Mouse (Mus musculus): ENCODE data around the gene Aph1c.
"Not testable (repeated sequence)": the region's sequence is repeated elsewhere in the genome, so short reads cannot be mapped to it uniquely, and the experiment has no call there.

The Aph1c gene

DNA sequence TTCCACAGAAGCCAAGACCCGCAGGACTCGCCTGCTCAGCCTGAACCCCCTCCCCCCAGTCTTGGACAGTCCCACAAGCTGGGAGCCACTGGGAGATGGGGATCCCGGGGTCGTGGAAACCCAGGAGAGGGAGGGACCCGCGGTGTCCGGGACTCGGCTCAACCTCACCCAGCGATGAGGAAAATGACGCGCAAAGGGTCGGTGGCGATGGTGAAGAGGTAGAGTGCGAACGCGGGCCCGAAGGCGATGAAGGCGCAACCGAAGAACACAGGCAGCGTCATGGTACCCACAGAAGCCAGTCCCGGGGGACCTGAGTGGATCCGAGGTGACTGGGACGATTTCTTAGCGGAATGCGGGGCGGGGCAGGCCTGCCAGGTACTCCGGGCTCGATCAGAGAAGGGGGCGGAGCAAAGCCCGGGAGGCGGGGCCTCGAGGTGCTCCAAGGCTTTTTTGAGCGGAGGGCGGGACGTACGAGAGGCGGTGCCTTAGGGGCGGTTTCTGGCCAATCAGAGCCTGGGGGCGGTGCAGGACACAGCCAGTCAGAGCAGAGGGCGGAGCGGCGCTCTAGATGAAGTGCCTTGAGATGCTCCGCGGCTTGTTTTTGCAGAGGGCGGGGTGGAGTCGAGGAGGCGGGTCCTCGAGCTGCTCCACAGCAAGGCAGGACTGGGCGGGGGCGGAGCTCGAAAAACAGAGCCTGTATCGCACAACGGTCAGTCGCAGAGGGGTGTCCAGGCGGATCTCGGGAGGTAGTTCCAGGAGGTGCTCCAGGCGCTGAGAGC lies at the start of gene Aph1c:
Gene Aph1c (minus strand): TSS at position 409 of the 779 bp plus-strand sequence.
- peak; percentile 99 for DNase-seq (ENCODE audit: low read depth)

DNA sequence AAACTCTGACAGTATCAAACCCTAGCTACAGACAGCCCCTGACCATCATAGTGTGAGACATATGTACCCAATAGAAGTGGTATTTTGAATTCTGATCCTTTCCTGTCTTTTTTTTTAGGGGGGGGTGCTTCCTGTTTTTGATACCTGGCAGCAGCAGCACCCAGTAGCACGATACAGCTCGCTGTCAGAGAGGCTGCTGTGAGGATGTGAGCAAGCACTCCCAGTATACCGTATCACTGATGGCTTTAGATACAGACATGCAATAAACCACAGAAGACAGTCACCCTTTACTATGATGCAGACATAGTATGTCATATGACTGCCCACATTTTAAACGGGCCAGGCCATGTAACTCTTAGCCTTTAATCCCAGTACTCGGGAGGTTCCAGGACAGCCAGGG lies 49.0 kb upstream of the Aph1c start:
- DNase-seq (ENCODE audit: low read depth) = no peak

DNA sequence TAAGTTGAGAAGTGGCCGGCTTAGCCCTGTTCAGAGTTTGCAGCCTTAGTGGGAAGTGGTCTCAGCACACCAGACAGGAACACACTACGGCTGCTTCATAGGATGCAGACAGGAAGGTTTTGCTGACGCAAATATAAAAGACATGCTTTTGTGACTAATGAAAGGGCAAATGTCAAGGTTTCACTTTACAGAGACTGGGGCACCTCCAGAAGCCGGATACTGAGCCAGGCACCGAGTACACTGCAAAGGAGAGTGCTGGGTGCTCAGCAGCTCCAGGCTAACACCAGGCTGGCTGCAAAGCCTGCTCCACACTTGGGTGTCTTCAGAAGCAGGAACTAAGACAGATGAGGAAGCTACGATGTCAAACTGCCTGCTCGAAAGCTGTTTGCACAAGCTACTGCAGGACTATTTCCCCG lies 47.9 kb upstream of the Aph1c start:
- no peak for DNase-seq (ENCODE audit: low read depth)

DNA sequence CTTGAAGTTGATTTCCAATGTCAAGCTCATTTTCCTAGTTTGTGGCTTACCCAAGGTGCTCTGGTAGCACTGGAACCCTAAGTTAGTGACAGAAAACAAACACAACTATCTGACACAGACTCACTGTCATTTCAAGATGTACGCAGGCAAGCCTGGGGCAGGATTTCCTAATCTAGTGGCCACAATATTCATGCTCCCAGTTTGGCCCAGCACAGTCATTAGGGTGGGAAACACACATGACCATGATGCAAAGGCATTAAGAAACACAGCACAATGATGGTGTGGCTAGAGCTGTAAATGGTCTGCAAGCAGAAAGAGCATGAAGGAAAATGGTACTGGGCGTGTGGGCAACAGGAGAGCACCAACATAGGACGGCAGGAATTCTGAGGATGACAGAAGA lies 47.3 kb upstream of the Aph1c start:
- DNase-seq (ENCODE audit: low read depth) = no peak

DNA sequence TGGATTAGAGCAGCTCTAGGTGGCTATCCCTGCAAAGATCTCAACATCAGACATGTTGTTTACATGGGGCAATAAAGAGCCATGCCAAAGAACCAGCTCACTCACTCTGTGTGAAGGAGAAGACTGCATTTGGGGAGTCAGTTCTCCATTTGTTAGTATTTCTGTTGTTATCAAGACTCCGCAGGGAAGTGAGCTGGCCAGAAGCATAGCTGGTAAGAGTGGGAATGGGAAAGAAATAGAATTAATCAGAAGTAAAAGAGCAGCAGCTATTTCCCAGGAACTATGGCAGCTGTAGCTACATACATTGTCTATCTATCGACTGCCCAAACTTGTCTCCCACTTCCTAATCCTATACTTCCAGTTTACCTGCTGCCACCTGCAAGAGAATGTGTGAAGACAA lies 46.2 kb upstream of the Aph1c start:
- no peak for DNase-seq (ENCODE audit: low read depth)

DNA sequence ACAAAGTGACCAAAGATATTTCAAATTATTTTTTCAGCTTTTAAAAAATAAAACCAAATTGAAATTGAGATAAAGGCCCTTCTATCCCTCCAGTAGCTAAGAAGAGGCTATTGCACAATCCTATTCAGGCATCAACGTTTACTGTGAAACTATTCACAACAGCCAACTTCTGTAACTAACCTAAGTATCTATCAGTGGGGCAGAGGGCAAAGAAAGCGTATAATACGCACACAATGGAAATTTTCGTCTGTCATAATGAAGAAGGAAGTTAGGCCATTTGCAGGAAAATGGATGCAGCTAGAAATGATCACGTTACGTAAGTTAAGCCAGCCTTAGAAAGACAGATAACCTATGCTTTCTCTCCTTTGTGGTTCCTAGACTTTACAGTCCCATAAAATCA lies 45.0 kb upstream of the Aph1c start:
- DNase-seq (ENCODE audit: low read depth) = no peak

DNA sequence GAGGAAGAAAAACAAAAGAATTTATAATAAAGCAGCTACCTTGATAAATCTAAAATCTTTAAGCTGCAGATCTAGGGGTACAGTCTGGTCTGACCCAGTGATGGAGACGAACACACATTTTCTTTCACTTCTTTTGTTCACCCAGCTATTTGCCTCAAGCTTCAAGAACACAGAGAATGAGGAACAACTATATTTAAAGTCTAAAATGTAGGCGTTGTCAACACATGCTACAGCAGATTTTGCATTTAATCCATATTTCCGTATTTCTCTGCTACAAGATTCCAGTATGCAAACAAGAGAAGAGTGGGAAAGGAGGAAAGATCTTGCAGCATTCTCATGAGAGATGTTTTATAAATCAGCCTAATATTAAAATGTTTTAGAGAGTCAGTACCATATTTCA lies 44.4 kb upstream of the Aph1c start:
- no peak for DNase-seq (ENCODE audit: low read depth)

DNA sequence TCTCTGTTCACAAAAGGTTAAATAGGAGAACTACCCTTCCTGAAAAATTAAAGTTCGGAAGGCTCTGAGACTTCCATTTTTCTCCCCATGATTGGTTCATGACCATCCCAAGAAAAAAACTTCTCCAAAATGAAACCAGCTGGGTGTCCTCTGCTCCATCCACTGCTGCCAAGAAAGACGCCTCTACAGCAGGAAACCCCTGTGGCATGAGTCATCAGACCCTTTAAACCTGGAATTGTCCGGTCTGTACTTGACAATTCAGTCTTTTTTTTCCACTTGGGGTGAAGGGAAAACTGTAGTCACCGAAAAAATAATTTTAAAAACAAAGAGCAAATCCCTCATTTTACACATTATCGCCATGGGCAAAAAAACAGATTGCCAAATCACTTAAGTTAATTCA lies 42.1 kb upstream of the Aph1c start:
- DNase-seq (ENCODE audit: low read depth) = no peak

DNA sequence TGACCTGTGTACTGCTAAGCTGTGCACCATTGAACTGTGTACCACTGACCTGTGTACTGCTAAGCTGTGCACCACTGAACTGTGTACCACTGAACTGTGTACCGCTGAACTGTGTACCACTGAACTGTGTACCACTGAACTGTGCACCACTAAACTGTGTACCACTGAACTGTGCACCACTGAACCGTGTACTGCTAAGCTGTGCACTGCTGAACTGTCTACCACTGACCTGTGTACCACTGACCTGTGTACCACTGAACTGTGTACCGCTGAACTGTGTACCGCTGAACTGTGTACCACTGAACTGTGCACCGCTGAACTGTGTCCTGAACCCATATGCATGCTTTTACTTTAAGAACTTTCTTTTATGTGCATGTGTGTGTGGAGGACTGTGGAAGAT lies 39.8 kb upstream of the Aph1c start:
- DNase-seq (ENCODE audit: low read depth) = no peak

DNA sequence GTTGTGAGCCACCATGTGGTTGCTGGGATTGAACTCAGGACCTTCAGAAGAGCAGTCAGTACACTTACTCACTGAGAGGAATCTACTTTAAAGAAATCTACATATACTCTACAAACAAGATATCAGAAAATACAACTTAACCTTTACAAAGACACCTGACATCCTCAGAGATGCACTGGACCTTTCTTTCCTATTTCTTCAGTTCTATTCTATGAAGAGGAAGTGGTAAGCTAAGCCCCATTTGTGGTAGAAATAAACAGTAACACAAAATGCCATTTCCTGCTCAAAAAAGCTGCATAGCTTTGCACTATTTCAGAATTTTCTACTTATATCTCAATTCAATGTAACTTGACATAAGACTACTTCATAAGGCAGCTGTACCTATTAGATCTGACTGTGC lies 39.0 kb upstream of the Aph1c start:
- DNase-seq (ENCODE audit: low read depth) = no peak

DNA sequence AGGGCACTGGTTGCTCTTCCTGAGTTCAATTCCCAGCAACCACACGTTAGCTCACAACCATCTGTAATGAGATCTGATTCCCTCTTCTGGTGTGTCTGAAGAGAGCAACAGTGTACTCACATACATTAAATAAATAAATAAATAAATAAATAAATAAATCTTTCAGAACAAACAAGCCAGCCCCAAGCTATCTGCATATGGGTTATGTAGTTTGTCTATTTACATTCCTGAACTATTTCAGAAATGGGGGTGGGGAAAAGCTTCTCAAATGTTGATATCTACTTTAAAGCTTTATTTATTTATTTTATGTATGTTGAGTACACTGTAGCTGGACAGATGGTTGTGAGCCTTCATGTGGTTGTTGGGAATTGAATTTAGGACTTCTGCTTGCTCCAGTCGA lies 38.5 kb upstream of the Aph1c start:
- DNase-seq (ENCODE audit: low read depth) = not testable (repeated sequence)

DNA sequence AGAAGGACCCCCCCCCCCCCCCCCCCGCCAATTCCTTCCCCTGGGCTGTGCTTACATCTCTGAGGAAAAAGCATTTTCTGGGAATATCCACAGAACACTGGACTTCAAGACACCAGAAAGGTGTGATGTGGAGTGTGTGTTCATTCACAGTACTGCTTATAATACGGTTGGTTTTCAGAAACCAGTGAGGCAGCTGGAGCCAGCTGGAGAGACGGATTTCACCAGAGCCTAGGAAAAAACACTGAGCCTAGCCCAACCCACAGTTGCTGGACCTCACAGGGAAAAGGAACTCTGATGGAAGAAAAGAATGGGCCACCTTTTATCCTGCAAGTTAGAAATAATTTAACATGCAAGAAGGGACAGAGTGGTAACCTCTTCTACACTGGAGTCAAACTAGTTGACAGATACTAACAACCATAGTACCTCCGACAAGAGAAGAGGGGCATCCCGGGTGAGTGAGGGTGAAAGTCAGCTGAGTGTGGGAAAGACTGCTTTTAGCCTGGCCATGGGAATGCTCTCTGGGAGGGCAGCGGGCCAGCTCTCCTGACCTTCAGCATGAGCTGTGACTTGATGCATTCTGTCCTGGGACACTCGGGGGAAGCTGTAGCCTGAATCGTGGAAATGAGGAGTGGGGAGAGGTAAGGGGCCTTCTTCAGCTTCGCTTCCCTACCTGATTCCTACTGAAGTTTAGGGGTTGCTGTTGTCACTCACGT lies 37.6 kb upstream of the Aph1c start:
- DNase-seq (ENCODE audit: low read depth) = no peak

DNA sequence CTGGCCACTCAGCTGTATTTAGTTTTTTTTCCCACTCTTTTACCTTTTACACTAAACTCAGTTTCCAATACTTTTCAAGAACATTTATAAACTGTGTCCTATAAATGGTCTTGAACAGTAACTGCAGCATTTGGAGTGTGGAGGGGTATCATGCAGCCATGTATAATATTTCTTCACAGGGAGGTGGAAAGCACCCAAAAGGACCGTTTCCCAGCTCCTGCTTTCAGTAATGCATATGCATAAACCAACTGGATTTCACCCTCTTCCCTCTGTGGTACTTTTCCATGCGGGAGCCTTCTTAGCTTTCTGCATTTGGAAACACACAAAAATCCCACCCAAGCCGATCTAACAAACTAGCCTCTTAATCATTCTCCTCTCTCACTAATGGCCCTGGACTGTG lies 30.2 kb upstream of the Aph1c start:
- no peak for DNase-seq (ENCODE audit: low read depth)

DNA sequence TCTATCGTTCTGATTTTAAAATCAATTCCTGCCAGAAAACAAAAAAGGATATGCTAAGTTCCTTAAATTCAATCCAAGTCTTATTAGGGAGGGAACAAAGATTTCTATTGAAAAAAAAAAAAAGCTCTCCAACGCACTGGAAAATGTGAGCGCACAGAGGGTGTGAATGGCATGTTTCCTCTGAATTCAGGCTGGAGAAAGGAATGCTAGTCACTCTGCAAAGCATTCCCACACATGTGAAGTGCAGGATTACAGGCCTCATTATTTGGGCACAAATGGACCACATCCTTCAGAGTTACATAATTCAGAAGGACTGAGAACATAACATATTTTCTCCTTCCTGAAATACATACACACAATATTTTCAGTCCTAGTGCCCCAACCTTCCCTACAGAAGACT lies 28.9 kb upstream of the Aph1c start:
- no peak for DNase-seq (ENCODE audit: low read depth)

DNA sequence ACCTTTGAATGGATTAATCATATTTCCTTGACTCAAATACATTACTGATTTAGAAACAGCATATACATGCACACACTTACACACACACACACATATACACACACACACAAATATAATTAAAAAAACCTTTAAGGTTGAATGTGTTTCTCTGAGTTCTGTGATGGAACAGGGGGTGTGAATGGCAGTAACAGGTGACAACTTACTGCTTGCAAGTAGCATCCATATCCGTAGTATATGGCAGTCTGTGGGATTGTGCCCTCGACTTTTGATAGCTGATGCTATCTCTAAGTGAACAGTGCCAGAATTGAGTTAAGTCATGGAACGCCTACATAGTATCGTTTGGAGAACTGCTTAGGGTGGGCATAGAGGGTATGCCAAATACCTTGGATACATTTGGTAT lies 27.7 kb upstream of the Aph1c start:
- DNase-seq (ENCODE audit: low read depth) = no peak

DNA sequence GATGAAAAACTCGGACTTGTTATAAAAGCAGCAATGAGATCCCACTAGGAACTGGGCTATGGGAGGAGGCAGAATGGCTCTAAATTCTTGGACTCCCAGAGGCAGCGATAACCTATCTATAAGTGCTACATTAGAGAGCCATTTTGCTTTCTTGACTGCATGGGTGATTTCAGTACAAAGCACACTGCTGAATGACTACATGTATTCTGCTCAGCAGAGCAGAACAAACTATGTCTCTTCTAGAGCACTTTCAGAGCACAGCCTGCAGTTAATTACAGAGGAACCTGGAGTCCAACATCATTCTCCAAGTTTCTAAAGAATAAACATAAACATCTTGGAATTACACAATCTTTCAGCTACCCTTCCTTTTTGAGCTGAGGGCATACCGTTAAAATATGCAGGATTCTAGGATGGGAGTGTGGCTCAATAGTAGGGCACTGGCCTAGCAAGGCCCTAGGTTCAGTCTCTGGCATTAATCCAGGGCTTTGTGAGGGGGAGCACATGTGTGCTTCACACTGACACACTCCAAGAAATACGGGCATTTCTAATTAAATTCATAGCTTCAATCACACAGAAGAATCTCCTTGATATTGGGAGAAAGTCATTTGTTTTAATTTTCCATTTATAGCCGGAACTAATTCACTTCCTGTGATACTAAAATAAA lies 26.7 kb upstream of the Aph1c start:
- no peak for DNase-seq (ENCODE audit: low read depth)

DNA sequence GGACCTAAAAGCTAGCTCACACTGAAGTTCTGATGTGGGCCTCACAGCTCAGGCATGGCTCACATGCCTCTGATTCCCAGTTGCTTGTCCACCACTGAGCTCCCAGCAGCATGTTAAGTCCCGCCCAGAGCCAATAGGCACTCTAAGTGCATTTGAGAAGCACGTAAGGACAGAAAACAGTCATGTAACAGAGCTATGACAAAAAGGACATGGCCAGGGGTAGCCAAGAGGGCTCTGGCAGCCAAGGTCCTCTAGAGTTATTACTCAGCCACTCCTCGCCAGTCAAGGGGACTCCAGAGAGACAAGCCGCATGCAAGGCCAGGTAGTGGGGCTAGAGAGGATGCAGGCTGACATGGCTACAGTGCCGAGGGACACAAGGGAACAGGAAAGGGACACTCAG lies 25.0 kb upstream of the Aph1c start:
- no peak for DNase-seq (ENCODE audit: low read depth)

DNA sequence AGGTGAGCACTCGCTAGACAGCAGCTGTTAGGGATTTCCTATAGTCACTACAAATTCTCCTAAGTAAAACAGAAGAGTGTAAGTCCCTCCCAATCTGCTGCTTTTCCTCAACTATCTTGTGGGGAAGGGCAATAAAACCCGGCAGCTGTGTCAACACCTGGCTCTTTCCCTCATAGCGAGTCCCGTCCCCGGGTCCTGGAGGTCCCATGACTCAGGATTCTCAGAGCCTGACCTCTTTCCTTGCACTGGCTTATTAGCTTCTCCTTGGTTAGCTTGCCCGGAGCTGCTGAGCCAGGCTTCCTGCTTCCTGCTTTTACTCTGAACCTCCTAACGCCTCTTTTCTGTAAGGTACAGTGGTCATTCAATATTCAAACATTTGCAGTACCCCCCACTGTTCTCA lies 21.3 kb upstream of the Aph1c start:
- no peak for DNase-seq (ENCODE audit: low read depth)

DNA sequence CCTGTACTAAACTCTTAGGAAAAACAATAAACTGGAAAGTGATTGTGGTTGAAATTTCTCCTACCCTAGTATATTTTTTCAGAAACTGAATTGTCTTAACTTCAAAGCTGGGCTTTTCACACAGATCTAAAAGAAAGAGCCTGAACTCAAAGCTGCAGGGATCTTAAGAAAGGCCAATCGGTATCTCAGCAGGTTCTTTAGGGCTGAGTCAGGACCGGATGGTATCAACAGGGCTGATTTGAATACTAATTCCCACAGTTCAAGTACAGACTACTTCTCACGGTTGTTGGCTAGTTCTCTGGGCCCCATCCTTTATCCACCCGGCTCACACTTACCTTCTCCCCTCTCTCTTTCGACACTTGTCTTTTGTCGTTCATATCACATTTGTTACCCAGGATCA lies 18.1 kb upstream of the Aph1c start:
- no peak for DNase-seq (ENCODE audit: low read depth)

DNA sequence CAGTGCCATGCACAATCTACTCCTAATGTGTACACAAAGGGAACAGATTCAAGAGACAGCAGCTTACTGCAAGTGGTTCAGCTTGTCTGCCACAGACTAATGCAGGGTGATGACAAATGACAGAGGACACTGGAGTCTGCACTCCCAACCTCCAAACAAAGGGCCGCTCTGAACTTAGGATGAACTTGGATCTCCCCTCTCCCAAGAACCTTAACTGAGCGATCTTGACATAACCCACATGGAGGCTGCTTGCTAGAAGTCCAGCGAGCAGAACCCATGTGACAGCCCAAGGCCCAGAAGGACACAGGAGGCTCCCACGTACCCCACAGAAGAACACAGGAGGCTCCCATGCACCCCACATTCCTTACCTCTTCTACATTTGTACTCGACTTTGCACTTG lies 16.4 kb upstream of the Aph1c start:
- DNase-seq (ENCODE audit: low read depth) = no peak

DNA sequence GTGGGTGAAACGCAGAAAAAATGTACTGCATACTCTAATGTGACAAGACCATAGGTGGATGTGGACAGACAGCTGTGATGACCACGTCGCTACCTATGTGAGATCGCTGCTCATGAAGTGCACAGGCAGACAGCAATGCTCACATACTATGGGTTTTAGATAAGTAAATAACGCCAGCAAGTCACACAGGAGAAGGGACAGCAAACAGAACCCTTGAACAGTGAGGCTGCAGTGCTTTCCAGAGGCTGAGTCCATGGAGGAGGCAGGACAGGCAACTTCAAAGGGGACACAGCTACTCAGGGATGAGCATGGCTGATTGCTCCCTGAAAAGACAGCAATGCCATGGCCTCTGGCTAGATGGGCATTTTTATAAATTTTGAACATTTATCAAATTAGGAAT lies 12.3 kb upstream of the Aph1c start:
- DNase-seq (ENCODE audit: low read depth) = no peak

DNA sequence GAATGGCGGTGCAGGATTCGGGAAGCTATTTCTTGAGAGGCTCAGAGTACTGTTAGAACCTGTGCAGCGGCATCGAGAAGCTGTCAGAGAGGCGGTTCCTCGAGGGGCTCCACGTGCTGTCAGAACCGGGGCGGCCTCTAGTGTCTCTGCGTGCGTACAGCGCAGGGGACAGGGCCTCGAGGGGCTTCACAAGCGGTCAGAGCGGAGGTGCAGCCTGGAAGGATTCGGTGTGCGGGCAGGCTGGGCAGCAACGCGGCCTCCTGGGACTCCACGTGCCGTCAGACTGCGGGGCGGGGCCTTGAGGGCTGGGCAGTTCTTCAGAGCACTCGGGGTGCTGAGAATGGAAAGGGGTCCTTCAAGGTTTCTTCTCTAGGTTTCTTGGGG lies 563 bp upstream of the Aph1c start:
- no peak for DNase-seq (ENCODE audit: low read depth)

DNA sequence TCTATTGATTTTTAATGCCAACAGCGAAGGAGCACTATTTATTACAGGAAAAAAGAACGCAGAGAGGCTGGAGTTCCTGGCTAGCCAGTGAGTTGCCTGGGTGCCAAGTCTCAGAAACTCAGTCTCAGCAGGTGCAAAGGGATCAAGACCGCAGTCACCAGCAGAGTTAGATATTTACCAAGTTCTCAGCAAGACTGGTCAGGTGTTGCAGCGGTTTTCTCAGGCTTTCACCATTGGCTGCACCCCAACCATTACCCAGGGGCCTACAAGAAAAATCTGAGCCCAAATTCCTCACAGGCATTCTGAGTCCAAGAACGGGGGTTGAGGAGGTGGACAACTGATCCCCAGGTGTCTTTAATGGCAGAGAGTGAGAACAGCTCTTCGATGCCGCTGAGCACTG lies 675 bp downstream of the Aph1c start:
- no peak for DNase-seq (ENCODE audit: low read depth)
